21 mouse cellular contexts compared by ENCODE assay signal in genomic region chr17:35088151-35088550, GRCm38 (mm10). TPM values are rescaled to one million over a fixed set of nuclear protein-coding genes. Genes with fewer than 3 reads are reported as not detected.
DNase-seq lines count a peak whose midpoint lies in the region; ATAC-seq and TF ChIP-seq lines count a peak whose summit lies in the region.
"Had no signal": no experiment of that assay in that cellular context is flagged by ENCODE, and none has a peak within 500 bp of the region (broad histone marks: within the 10 kb centered on the region; RNA-seq: fewer than 3 reads in every experiment).

No protein-coding gene starts in this region.

- ATAC-seq in lung, postnatal 0 days: no peak

- peak; percentile 50 for TF ChIP-seq CTCF in heart, adult 2 months (IDR thresholded peaks at IDR 0.05)
- TF ChIP-seq CTCF in lung, postnatal 0 days (IDR thresholded peaks at IDR 0.05): peak; percentile 58
- no peak for TF ChIP-seq CTCF in lung, adult 2 months (IDR thresholded peaks at IDR 0.05; ENCODE audit: insufficient read depth, low read length)

- no peak overlapping the region for H3K9ac ChIP-seq in heart, adult 2 months (ENCODE audit: low read depth, low read length)
- no peak overlapping the region for H3K9ac ChIP-seq in lung, postnatal 0 days (replicated peaks; ENCODE audit: low read depth)

- intact Hi-C loops in heart, adult 2 months (cut with DNase I): loop anchor here (2.0 kb wide), 2 partner anchors 29 to 67 kb away; partner anchors contain the start of gene Ddah2

- no peaks in the 10 kb centered on the region for H3K36me3 ChIP-seq in heart, adult 2 months (ENCODE audit: control insufficient read depth, insufficient read depth, low read length)
- H3K36me3 ChIP-seq in lung, postnatal 0 days (ENCODE audit: insufficient read depth, low read length): peaks cover 14% of the 10 kb centered on the region; the same call in 1 of the 2 replicates
- peaks cover 1% of the 10 kb centered on the region; the same call in 1 of the 2 replicates for H3K36me3 ChIP-seq in splenic B cell, adult 2 months (ENCODE audit: control insufficient read depth, insufficient read depth, low read length, poor library complexity, severe bottlenecking)

- H3K27ac ChIP-seq in heart, adult 2 months: no peak overlapping the region
- no peak overlapping the region for H3K27ac ChIP-seq in lung, postnatal 0 days (ENCODE audit: low read length)

- no peak for TF ChIP-seq EP300 in heart, adult 2 months (IDR thresholded peaks at IDR 0.05; ENCODE audit: insufficient read depth, low read depth, low read length)
- no peak for TF ChIP-seq EP300 in lung, postnatal 0 days (IDR thresholded peaks at IDR 0.05)

- TF ChIP-seq POLR2A in heart, adult 2 months (IDR thresholded peaks at IDR 0.05; ENCODE audit: insufficient read depth, low read depth, low read length): no peak
- no peak for TF ChIP-seq POLR2A in lung, adult 2 months (IDR thresholded peaks at IDR 0.05; ENCODE audit: borderline replicate concordance, extremely low read depth, low read depth, low read length)

- H3K4me1 ChIP-seq in heart, adult 2 months (ENCODE audit: control insufficient read depth, insufficient read depth, low read length): peaks cover 1% of the 10 kb centered on the region; the same call in 1 of the 2 replicates
- no peaks in the 10 kb centered on the region for H3K4me1 ChIP-seq in lung, postnatal 0 days (ENCODE audit: insufficient read depth, low read depth, low read length)
- peaks cover 11% of the 10 kb centered on the region for H3K4me1 ChIP-seq in lung, adult 2 months (ENCODE audit: control insufficient read depth, insufficient read depth, low read length)

- WGBS in heart, adult 2 months: 34% methylated on average over 2 of the region's 2 CpGs
- WGBS in lung, postnatal 0 days: 21% methylated on average over 2 of the region's 2 CpGs
- 30% methylated on average over 2 of the region's 2 CpGs for WGBS in lung, adult 2 months

- DNase-seq in heart, adult 2 months: no peak
- no peak for DNase-seq in heart, postnatal 4 days
- no peak for DNase-seq in lung, postnatal 0 days (ENCODE audit: low spot score)
- DNase-seq in lung, adult 2 months: no peak
- peak; percentile 48 for DNase-seq in ES-CJ7 (ENCODE audit: low read depth, low spot score)
- peak; percentile 29 for DNase-seq in splenic B cell, adult 2 months (ENCODE audit: low read depth, low spot score)
- DNase-seq in right cerebral cortex, adult 18-20 months: no peak
- no peak for DNase-seq in adrenal gland, postnatal 4 days (ENCODE audit: low spot score in 2 of 2)
- DNase-seq: adrenal gland, adult 8-10 months; spleen, adult 18-20 months had no signal

- H3K9me3 ChIP-seq in lung, postnatal 0 days (ENCODE audit: low read length): no peaks in the 10 kb centered on the region
- H3K9me3 ChIP-seq: embryonic facial prominence, embryonic 10.5 days; G1E; liver, embryonic 15.5 days had no signal

- H3K27me3 ChIP-seq in heart, adult 2 months (ENCODE audit: control insufficient read depth, insufficient read depth, low read length): no peaks in the 10 kb centered on the region
- no peaks in the 10 kb centered on the region for H3K27me3 ChIP-seq in lung, postnatal 0 days (replicated peaks; ENCODE audit: insufficient read depth, low read length)
- H3K27me3 ChIP-seq in splenic B cell, adult 2 months (ENCODE audit: control insufficient read depth, insufficient read depth, low read length, poor library complexity, severe bottlenecking): no peaks in the 10 kb centered on the region
- H3K27me3 ChIP-seq: liver, embryonic 15.5 days had no signal

- no peak overlapping the region for H3K4me3 ChIP-seq in heart, adult 2 months
- H3K4me3 ChIP-seq in lung, postnatal 0 days (ENCODE audit: low read depth, low read length): no peak overlapping the region
- no peak overlapping the region for H3K4me3 ChIP-seq in lung, adult 2 months (replicated peaks; ENCODE audit: extremely low read depth, low read depth, low read length)

- no peaks in the 10 kb centered on the region for H3K79me2 ChIP-seq in heart, adult 2 months (replicated peaks; ENCODE audit: control insufficient read depth, insufficient read depth, low read length)

- no peak overlapping the region for H3K4me2 ChIP-seq in lung, postnatal 0 days (replicated peaks; ENCODE audit: low read depth, low read length)

RNA-seq across cellular contexts. Expression of gene Abhd16a, which starts 0.9 kb away (rescaled TPM):
- 10 to 100 TPM; 53.2 to 62.5 TPM for total RNA-seq in heart, adult 2 months (2021)
- polyA plus RNA-seq in heart, adult 2 months (2012; rRNA removed): 95.7 and 98.2 TPM in 2 replicates
- 10 to 100 TPM; 50.6 to 53.5 TPM for total RNA-seq in heart, postnatal 4 days (2021)
- polyA plus RNA-seq in lung, postnatal 0 days (2015; fragmentation: Nextera tagmentation; extraction: Ambion mirVana): 104 and 111 TPM in 2 replicates
- polyA plus RNA-seq in lung, adult 2 months (2012; rRNA removed): 196 and 245 TPM in 2 replicates
- 10 to 100 TPM; 92.8 to 96.8 TPM for total RNA-seq in adrenal gland, postnatal 4 days (2021)

RNA-seq across cellular contexts. Expression of gene Ly6g6f, which starts 2.7 kb away (rescaled TPM):
- total RNA-seq in heart, adult 2 months (2021): not detected
- polyA plus RNA-seq in heart, adult 2 months (2012; rRNA removed): 0.27 TPM in 1 of 2 replicates, not detected in the other
- total RNA-seq in heart, postnatal 4 days (2021): not detected
- polyA plus RNA-seq in lung, postnatal 0 days (2015; fragmentation: Nextera tagmentation; extraction: Ambion mirVana): 0.71 and 0.74 TPM in 2 replicates
- polyA plus RNA-seq in lung, adult 2 months (2012; rRNA removed): 0.16 and 0.84 TPM in 2 replicates
- not detected for total RNA-seq in adrenal gland, postnatal 4 days (2021)
- total RNA-seq: adrenal gland, adult 8-10 months; gastrocnemius, adult 8-10 months; heart, postnatal 25 days; layer of hippocampus, postnatal 10 days; left cerebral cortex, postnatal 36 days had no signal
- polyA plus RNA-seq: inflammation-experienced regulatory T-cells, adult 6 months; kidney, embryonic 16.5 days; neural tube, embryonic 14.5 days had no signal

RNA-seq across cellular contexts. Expression of gene Ly6g6d, which starts 10.3 kb away (rescaled TPM):
- under 1 TPM in 1 of 2 experiments, not detected in 1; 0.61 TPM for total RNA-seq in heart, adult 2 months (2021)
- polyA plus RNA-seq in heart, adult 2 months (2012; rRNA removed): 1.3 and 1.6 TPM in 2 replicates
- 1 to 10 TPM; 1.6 to 2.4 TPM for total RNA-seq in heart, postnatal 4 days (2021)
- 14.4 and 14.7 TPM in 2 replicates for polyA plus RNA-seq in lung, postnatal 0 days (2015; fragmentation: Nextera tagmentation; extraction: Ambion mirVana)
- 14.5 and 16.7 TPM in 2 replicates for polyA plus RNA-seq in lung, adult 2 months (2012; rRNA removed)
- 1 to 10 TPM; 2.0 to 2.4 TPM for total RNA-seq in adrenal gland, postnatal 4 days (2021)
- total RNA-seq: G1E had no signal
- polyA plus RNA-seq: embryonic facial prominence, embryonic 10.5 days; inflammation-experienced regulatory T-cells, adult 6 months had no signal

RNA-seq across cellular contexts. Expression of gene Ly6g6e, which starts 11.4 kb away (rescaled TPM):
- not detected for total RNA-seq in heart, adult 2 months (2021)
- 0.41 TPM in 1 of 2 replicates, not detected in the other for polyA plus RNA-seq in heart, adult 2 months (2012; rRNA removed)
- total RNA-seq in heart, postnatal 4 days (2021): not detected
- polyA plus RNA-seq in lung, postnatal 0 days (2015; fragmentation: Nextera tagmentation; extraction: Ambion mirVana): 2.8 and 3.1 TPM in 2 replicates
- 5.8 and 25.7 TPM in 2 replicates for polyA plus RNA-seq in lung, adult 2 months (2012; rRNA removed)
- total RNA-seq in adrenal gland, postnatal 4 days (2021): not detected
- total RNA-seq: adrenal gland, adult 8-10 months; G1E; gastrocnemius, adult 8-10 months; heart, adult 8-10 months; heart, postnatal 25 days had no signal
- polyA plus RNA-seq: inflammation-experienced regulatory T-cells, adult 6 months had no signal

RNA-seq across cellular contexts. Expression of gene Ly6g5c, which starts 19.9 kb away (rescaled TPM):
- total RNA-seq in heart, adult 2 months (2021): not detected
- not detected in 2 replicates for polyA plus RNA-seq in heart, adult 2 months (2012; rRNA removed)
- total RNA-seq in heart, postnatal 4 days (2021): not detected
- not detected in 2 replicates for polyA plus RNA-seq in lung, postnatal 0 days (2015; fragmentation: Nextera tagmentation; extraction: Ambion mirVana)
- not detected in 2 replicates for polyA plus RNA-seq in lung, adult 2 months (2012; rRNA removed)
- not detected for total RNA-seq in adrenal gland, postnatal 4 days (2021)
- total RNA-seq: adrenal gland, adult 8-10 months; G1E; gastrocnemius, adult 8-10 months; heart, adult 8-10 months; heart, postnatal 25 days; layer of hippocampus, postnatal 10 days; left cerebral cortex, postnatal 36 days had no signal
- polyA plus RNA-seq: embryonic facial prominence, embryonic 10.5 days; G1E; inflammation-experienced regulatory T-cells, adult 6 months; kidney, embryonic 16.5 days; liver, embryonic 15.5 days; neural tube, embryonic 14.5 days had no signal

Comparison
In these comparisons a context has a peak if more than half of its experiments do, and no peak if none do; other contexts are left out.
1. DNase-seq: peak in ES-CJ7 (single experiment) and splenic B cell, adult 2 months (single experiment); none in heart, adult 2 months (0 of 2), heart, postnatal 4 days (single experiment), lung, postnatal 0 days (single experiment), lung, adult 2 months (single experiment), right cerebral cortex, adult 18-20 months (single experiment) and adrenal gland, postnatal 4 days (0 of 2).